Mouse (Mus musculus): Measurements from ENCODE around the gene Kank1. TPM values are rescaled to one million over a fixed set of nuclear protein-coding genes. Genes with fewer than 3 reads are reported as not detected.
A peak's percentile ranks its signal among the peaks of the same experiment; 100 is the strongest.

Gene Kank1
- polyA plus RNA-seq (2015; fragmentation: Nextera tagmentation; extraction: Ambion mirVana): 51.6 and 59.1 TPM in 2 replicates

- H3K36me3 ChIP-seq: no peaks in the 10 kb centered on the region
- peak within 1 kb of the TSS; percentile 65 for H3K9ac ChIP-seq
- H3K27ac ChIP-seq: no peak within 1 kb of the TSS
- H3K4me3 ChIP-seq: peak within 1 kb of the TSS; percentile 74
- WGBS: under 1% methylated on average over 76 of the region's 76 CpGs
- peak within 1 kb of the TSS; percentile 99 for H3K4me2 ChIP-seq (replicated peaks)
- peak; percentile 89 for ATAC-seq (ENCODE audit: low FRiP score, low read depth)
- H3K9me3 ChIP-seq: peaks cover 3% of the 10 kb centered on the region; the same call in 1 of the 2 replicates
- peaks cover 13% of the 10 kb centered on the region for H3K4me1 ChIP-seq
- peaks cover 19% of the 10 kb centered on the region for H3K27me3 ChIP-seq
Measured at GRCm38 (mm10) chr19:25236596-25237491, at the start of gene Kank1. Gene Kank1, plus strand, starts transcription at chr19:25236975.

- no peak; the same call in 1 of the 2 replicates for ATAC-seq (ENCODE audit: low FRiP score, low read depth)
- H3K27me3 ChIP-seq: no peaks in the 10 kb centered on the region
- no peak overlapping the region; the same call in 1 of the 2 replicates for H3K4me3 ChIP-seq
- H3K9ac ChIP-seq: no peak overlapping the region
- WGBS: 71% methylated on average over 18 of the region's 18 CpGs
- H3K9me3 ChIP-seq: no peaks in the 10 kb centered on the region
- H3K27ac ChIP-seq: no peak overlapping the region
- no peaks in the 10 kb centered on the region for H3K36me3 ChIP-seq
- H3K4me1 ChIP-seq: peaks cover 29% of the 10 kb centered on the region
- peak overlapping the region; percentile 34; the same call in 1 of the 2 replicates for H3K4me2 ChIP-seq (replicated peaks)
Measured at GRCm38 (mm10) chr19:25187681-25188080, 49.1 kb upstream of the Kank1 start.

GRCm38 (mm10) chr19:25193751-25194150, 43.0 kb upstream of the Kank1 start:
- Histone ChIP-seq H3K4me3 (no peak overlapping the region), H3K4me1 (peaks cover 9% of the 10 kb centered on the region; the same call in 1 of the 2 replicates), H3K36me3 (no peaks in the 10 kb centered on the region), H3K27ac (no peak overlapping the region), H3K4me2 (replicated peaks) (no peak overlapping the region), H3K9me3 (no peaks in the 10 kb centered on the region), H3K27me3 (no peaks in the 10 kb centered on the region), H3K9ac (no peak overlapping the region)
- WGBS: 95% methylated on average over 9 of the region's 9 CpGs
- ATAC-seq (ENCODE audit: low FRiP score, low read depth): no peak

- no peak overlapping the region for H3K27ac ChIP-seq
- ATAC-seq (ENCODE audit: low FRiP score, low read depth): peak; percentile 30; the same call in 1 of the 2 replicates
- H3K36me3 ChIP-seq: no peaks in the 10 kb centered on the region
- H3K9ac ChIP-seq: no peak overlapping the region
- H3K4me1 ChIP-seq: peaks cover 20% of the 10 kb centered on the region
- H3K4me3 ChIP-seq: no peak overlapping the region
- no peak overlapping the region for H3K4me2 ChIP-seq (replicated peaks)
- WGBS: 77% methylated on average over 13 of the region's 13 CpGs
- no peaks in the 10 kb centered on the region for H3K27me3 ChIP-seq
- no peaks in the 10 kb centered on the region for H3K9me3 ChIP-seq
Measured at GRCm38 (mm10) chr19:25200081-25200860, 36.5 kb upstream of the Kank1 start.

GRCm38 (mm10) chr19:25203077-25203476, 33.7 kb upstream of the Kank1 start:
- Histone ChIP-seq H3K9me3 (no peaks in the 10 kb centered on the region), H3K4me2 (replicated peaks) (no peak overlapping the region), H3K4me3 (no peak overlapping the region), H3K9ac (no peak overlapping the region), H3K27me3 (no peaks in the 10 kb centered on the region), H3K36me3 (no peaks in the 10 kb centered on the region), H3K27ac (no peak overlapping the region), H3K4me1 (peaks cover 29% of the 10 kb centered on the region)
- no peak for ATAC-seq (ENCODE audit: low FRiP score, low read depth)
- 60% methylated on average over 12 of the region's 12 CpGs for WGBS

GRCm38 (mm10) chr19:25206969-25207368, 29.8 kb upstream of the Kank1 start:
- Histone ChIP-seq H3K4me2 (replicated peaks) (no peak overlapping the region), H3K4me1 (peaks cover 31% of the 10 kb centered on the region), H3K9ac (no peak overlapping the region), H3K4me3 (no peak overlapping the region), H3K36me3 (no peaks in the 10 kb centered on the region), H3K27ac (no peak overlapping the region), H3K27me3 (no peaks in the 10 kb centered on the region), H3K9me3 (no peaks in the 10 kb centered on the region)
- no peak for ATAC-seq (ENCODE audit: low FRiP score, low read depth)
- WGBS: 44% methylated on average over 12 of the region's 12 CpGs

- no peaks in the 10 kb centered on the region for H3K9me3 ChIP-seq
- peaks cover 31% of the 10 kb centered on the region for H3K4me1 ChIP-seq
- WGBS: 15% methylated on average over 23 of the region's 23 CpGs
- no peak overlapping the region for H3K27ac ChIP-seq
- H3K27me3 ChIP-seq: no peaks in the 10 kb centered on the region
- H3K36me3 ChIP-seq: no peaks in the 10 kb centered on the region
- ATAC-seq (ENCODE audit: low FRiP score, low read depth): peak; percentile 48; the same call in 1 of the 2 replicates
- peak overlapping the region; percentile 14; the same call in 1 of the 2 replicates for H3K4me3 ChIP-seq
- peak overlapping the region; percentile 50 for H3K4me2 ChIP-seq (replicated peaks)
- peak overlapping the region; percentile 13; the same call in 1 of the 2 replicates for H3K9ac ChIP-seq
Measured at GRCm38 (mm10) chr19:25207731-25208361, 28.9 kb upstream of the Kank1 start.

- no peaks in the 10 kb centered on the region for H3K27me3 ChIP-seq
- no peak for ATAC-seq (ENCODE audit: low FRiP score, low read depth)
- no peak overlapping the region; the same call in 1 of the 2 replicates for H3K9ac ChIP-seq
- H3K27ac ChIP-seq: no peak overlapping the region
- H3K36me3 ChIP-seq: no peaks in the 10 kb centered on the region
- H3K4me3 ChIP-seq: no peak overlapping the region
- no peaks in the 10 kb centered on the region for H3K9me3 ChIP-seq
- 77% methylated on average over 11 of the region's 11 CpGs for WGBS
- no peak overlapping the region for H3K4me2 ChIP-seq (replicated peaks)
- H3K4me1 ChIP-seq: peaks cover 31% of the 10 kb centered on the region
Measured at GRCm38 (mm10) chr19:25208596-25209110, 28.1 kb upstream of the Kank1 start.

- H3K36me3 ChIP-seq: no peaks in the 10 kb centered on the region
- H3K27me3 ChIP-seq: no peaks in the 10 kb centered on the region
- no peaks in the 10 kb centered on the region for H3K9me3 ChIP-seq
- ATAC-seq (ENCODE audit: low FRiP score, low read depth): no peak
- H3K4me2 ChIP-seq (replicated peaks): no peak overlapping the region
- no peak overlapping the region for H3K4me3 ChIP-seq
- 82% methylated on average over 2 of the region's 2 CpGs for WGBS
- H3K27ac ChIP-seq: no peak overlapping the region
- H3K9ac ChIP-seq: no peak overlapping the region
- no peaks in the 10 kb centered on the region for H3K4me1 ChIP-seq
Measured at GRCm38 (mm10) chr19:25220611-25221010, 16.2 kb upstream of the Kank1 start.

GRCm38 (mm10) chr19:25221964-25222640, 14.7 kb upstream of the Kank1 start:
- ATAC-seq (ENCODE audit: low FRiP score, low read depth): no peak
- Histone ChIP-seq H3K4me3 (no peak overlapping the region), H3K27me3 (no peaks in the 10 kb centered on the region), H3K9ac (no peak overlapping the region), H3K9me3 (no peaks in the 10 kb centered on the region), H3K27ac (no peak overlapping the region), H3K36me3 (no peaks in the 10 kb centered on the region), H3K4me2 (replicated peaks) (no peak overlapping the region), H3K4me1 (no peaks in the 10 kb centered on the region)
- WGBS: 76% methylated on average over 9 of the region's 9 CpGs
